Mouse (Mus musculus) E14TG2a.4 (cell line): ENCODE measurements at regions not wholly inside any gene's neighbourhood (a gene's known extent, or its start where the extent isn't known, plus 50 kb on each side); places are given as distances from the start of the nearest gene placed in this dataset.

ENCODE experiments used
- CTCF ChIP-seq: conservative IDR thresholded peaks from 2 replicates; pipeline ENCODE4 v1.5.1; 2014; ENCODE audit warnings: low read length
- POU5F1 ChIP-seq: IDR thresholded peaks from 2 replicates; pipeline ENCODE4 v1.6.1; 2014; ENCODE audit warnings: low read length, borderline replicate concordance

DNA sequence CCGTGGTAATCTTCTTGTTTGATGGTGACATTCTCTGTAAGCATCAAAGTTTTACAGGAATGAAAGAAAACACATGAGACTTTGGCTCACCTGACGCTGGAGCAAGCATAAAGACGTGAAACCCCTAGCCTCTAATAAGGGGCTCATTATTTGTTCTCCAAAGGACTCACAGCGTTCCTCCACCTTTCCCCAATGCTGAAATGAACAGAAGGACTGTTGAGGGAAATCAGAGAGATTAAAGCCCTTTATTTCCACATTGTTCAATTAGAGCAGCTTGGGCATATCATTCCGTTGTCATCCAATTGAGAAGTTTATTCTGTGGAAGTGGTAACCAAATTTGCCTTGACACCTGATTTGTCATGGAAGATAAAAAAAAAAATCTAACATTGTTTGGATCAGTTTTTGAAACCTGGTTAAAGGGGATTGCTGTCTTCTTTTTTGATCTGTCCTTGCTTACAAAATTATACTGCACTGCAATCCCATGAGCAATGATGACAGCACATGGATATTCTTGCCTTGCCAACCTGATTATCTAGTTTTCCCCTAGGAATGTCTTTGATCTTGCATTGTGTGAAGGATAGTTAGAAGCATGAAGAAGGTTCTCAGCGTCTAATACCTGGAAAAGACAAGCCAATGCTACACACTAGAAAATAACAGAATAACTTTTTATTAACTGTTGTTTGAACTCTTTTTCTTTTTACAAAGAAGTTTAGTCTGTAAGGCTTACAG lies 62.1 kb upstream of the Mrps30 start:
- no peak for TF ChIP-seq CTCF
- TF ChIP-seq POU5F1: no peak
